Mouse (Mus musculus) olfactory bulb, adult 2 months (tissue): ENCODE results near the gene Ap1b1.

Experiments used
- CTCF ChIP-seq: fragments of 200-500 bp; IDR thresholded peaks from 2 replicates; pipeline ENCODE4 v1.5.1; 2012; ENCODE audit warnings: low read depth, mild to moderate bottlenecking, low read length, moderate library complexity; ENCODE audit not compliant: insufficient read depth
- POLR2A ChIP-seq: fragments of 200-500 bp; IDR thresholded peaks from 2 replicates; pipeline ENCODE4 v1.6.1; 2012; ENCODE audit warnings: mild to moderate bottlenecking, low read depth, low read length, moderate library complexity; ENCODE audit not compliant: insufficient read depth

GRCm38 (mm10) chr11:5028228-5028627, 41.6 kb downstream of the Ap1b1 start:
- TF ChIP-seq CTCF (no peak), POLR2A (no peak)
